12 mouse cellular contexts compared by ENCODE assay signal in genomic region chr4:32521361-32521740, GRCm38 (mm10).
A peak's percentile ranks its signal among the peaks of the same experiment; 100 is the strongest.
DNase-seq lines count a peak whose midpoint lies in the region; ATAC-seq lines count a peak whose summit lies in the region.
"Had no signal": no experiment of that assay in that cellular context is flagged by ENCODE, and none has a peak within 500 bp of the region (broad histone marks: within the 10 kb centered on the region; RNA-seq: fewer than 3 reads in every experiment).

No protein-coding gene starts in this region.

- H3K27ac ChIP-seq in forebrain, embryonic 10.5 days = peak overlapping the region; percentile 63
- no peak overlapping the region for H3K27ac ChIP-seq in forebrain, embryonic 16.5 days (ENCODE audit: low read length)
- 0 out of 2 replicates have a peak overlapping the region, but pooled peaks have one; percentile 48 for H3K27ac ChIP-seq in hindbrain, embryonic 11.5 days (ENCODE audit: low read depth, low read length)
- H3K27ac ChIP-seq in hindbrain, embryonic 13.5 days = no peak overlapping the region
- peak overlapping the region; percentile 68 for H3K27ac ChIP-seq in midbrain, embryonic 10.5 days (replicated peaks)
- H3K27ac ChIP-seq in midbrain, embryonic 15.5 days = no peak overlapping the region
- peak overlapping the region; percentile 12; the same call in 1 of the 2 replicates for H3K27ac ChIP-seq in stomach, embryonic 15.5 days
- H3K27ac ChIP-seq: liver, embryonic 13.5 days had no signal

- ATAC-seq in forebrain, embryonic 16.5 days = no peak
- no peak for ATAC-seq in hindbrain, embryonic 11.5 days (ENCODE audit: low FRiP score)
- no peak for ATAC-seq in hindbrain, embryonic 13.5 days (ENCODE audit: low FRiP score)
- ATAC-seq in midbrain, embryonic 15.5 days (replicated peaks) = no peak
- ATAC-seq in stomach, embryonic 15.5 days (ENCODE audit: insufficient read depth, low FRiP score, low read depth) = no peak

- H3K9me3 ChIP-seq in forebrain, embryonic 10.5 days = no peaks in the 10 kb centered on the region
- no peaks in the 10 kb centered on the region for H3K9me3 ChIP-seq in forebrain, embryonic 16.5 days (ENCODE audit: control insufficient read depth, low read length)
- no peaks in the 10 kb centered on the region for H3K9me3 ChIP-seq in hindbrain, embryonic 11.5 days (ENCODE audit: control insufficient read depth, low read length)
- no peaks in the 10 kb centered on the region for H3K9me3 ChIP-seq in hindbrain, embryonic 13.5 days
- no peaks in the 10 kb centered on the region for H3K9me3 ChIP-seq in midbrain, embryonic 10.5 days (replicated peaks)
- no peaks in the 10 kb centered on the region for H3K9me3 ChIP-seq in midbrain, embryonic 15.5 days
- H3K9me3 ChIP-seq in stomach, embryonic 15.5 days = no peaks in the 10 kb centered on the region
- H3K9me3 ChIP-seq: liver, embryonic 13.5 days had no signal

- H3K9ac ChIP-seq in forebrain, embryonic 16.5 days (replicated peaks; ENCODE audit: low read depth, low read length) = no peak overlapping the region
- no peak overlapping the region for H3K9ac ChIP-seq in hindbrain, embryonic 11.5 days (ENCODE audit: low read depth, low read length)
- no peak overlapping the region for H3K9ac ChIP-seq in hindbrain, embryonic 13.5 days
- no peak overlapping the region for H3K9ac ChIP-seq in midbrain, embryonic 15.5 days
- H3K9ac ChIP-seq in stomach, embryonic 15.5 days = no peak overlapping the region
- H3K9ac ChIP-seq: liver, embryonic 13.5 days had no signal

- H3K36me3 ChIP-seq in forebrain, embryonic 10.5 days (replicated peaks) = no peaks in the 10 kb centered on the region
- no peaks in the 10 kb centered on the region for H3K36me3 ChIP-seq in forebrain, embryonic 16.5 days (ENCODE audit: control insufficient read depth, insufficient read depth)
- no peaks in the 10 kb centered on the region for H3K36me3 ChIP-seq in hindbrain, embryonic 11.5 days (ENCODE audit: control insufficient read depth, insufficient read depth, low read length)
- no peaks in the 10 kb centered on the region for H3K36me3 ChIP-seq in hindbrain, embryonic 13.5 days
- H3K36me3 ChIP-seq in midbrain, embryonic 10.5 days = no peaks in the 10 kb centered on the region
- H3K36me3 ChIP-seq in midbrain, embryonic 15.5 days (replicated peaks) = no peaks in the 10 kb centered on the region
- no peaks in the 10 kb centered on the region for H3K36me3 ChIP-seq in stomach, embryonic 15.5 days
- H3K36me3 ChIP-seq: liver, embryonic 13.5 days had no signal

- H3K27me3 ChIP-seq in forebrain, embryonic 10.5 days (ENCODE audit: poor library complexity, severe bottlenecking) = no peaks in the 10 kb centered on the region
- H3K27me3 ChIP-seq in forebrain, embryonic 16.5 days (replicated peaks; ENCODE audit: control insufficient read depth, insufficient read depth, low read length) = no peaks in the 10 kb centered on the region
- no peaks in the 10 kb centered on the region for H3K27me3 ChIP-seq in hindbrain, embryonic 11.5 days (ENCODE audit: control insufficient read depth, insufficient read depth, low read length)
- H3K27me3 ChIP-seq in hindbrain, embryonic 13.5 days = no peaks in the 10 kb centered on the region
- no peaks in the 10 kb centered on the region for H3K27me3 ChIP-seq in midbrain, embryonic 10.5 days (ENCODE audit: low read depth, poor library complexity, severe bottlenecking)
- H3K27me3 ChIP-seq in midbrain, embryonic 15.5 days (replicated peaks) = no peaks in the 10 kb centered on the region
- H3K27me3 ChIP-seq in stomach, embryonic 15.5 days (replicated peaks) = no peaks in the 10 kb centered on the region
- H3K27me3 ChIP-seq: liver, embryonic 13.5 days had no signal

- 70% methylated on average over 6 of the region's 6 CpGs for WGBS in forebrain, embryonic 10.5 days
- WGBS in forebrain, embryonic 16.5 days = 39% methylated on average over 6 of the region's 6 CpGs
- 64% methylated on average over 6 of the region's 6 CpGs for WGBS in hindbrain, embryonic 11.5 days
- 70% methylated on average over 6 of the region's 6 CpGs for WGBS in hindbrain, embryonic 13.5 days
- WGBS in midbrain, embryonic 10.5 days = 73% methylated on average over 6 of the region's 6 CpGs
- WGBS in midbrain, embryonic 15.5 days = 70% methylated on average over 6 of the region's 6 CpGs
- 54% methylated on average over 6 of the region's 6 CpGs for WGBS in stomach, embryonic 15.5 days

- H3K4me3 ChIP-seq in forebrain, embryonic 10.5 days = no peak overlapping the region
- H3K4me3 ChIP-seq in forebrain, embryonic 16.5 days (replicated peaks; ENCODE audit: low read length) = no peak overlapping the region
- H3K4me3 ChIP-seq in hindbrain, embryonic 11.5 days (ENCODE audit: low read depth, low read length) = no peak overlapping the region
- no peak overlapping the region for H3K4me3 ChIP-seq in hindbrain, embryonic 13.5 days
- H3K4me3 ChIP-seq in midbrain, embryonic 10.5 days = no peak overlapping the region
- H3K4me3 ChIP-seq in midbrain, embryonic 15.5 days = no peak overlapping the region
- H3K4me3 ChIP-seq in stomach, embryonic 15.5 days (replicated peaks) = no peak overlapping the region
- H3K4me3 ChIP-seq: liver, embryonic 13.5 days had no signal

- DNase-seq in forebrain, embryonic 10.5 days (ENCODE audit: extremely low spot score, low spot score) = no peak
- DNase-seq in hindbrain, embryonic 11.5 days (ENCODE audit: low spot score) = no peak
- no peak for DNase-seq in midbrain, embryonic 10.5 days (ENCODE audit: low spot score)
- no peak for DNase-seq in adrenal gland, postnatal 14 days
- DNase-seq: cerebellum, adult 2 months; layer of hippocampus, postnatal 36 days; liver, embryonic 13.5 days; thymus, postnatal 4 days had no signal

- H3K4me2 ChIP-seq in forebrain, embryonic 16.5 days (ENCODE audit: low read length) = no peak overlapping the region
- no peak overlapping the region for H3K4me2 ChIP-seq in hindbrain, embryonic 11.5 days (replicated peaks; ENCODE audit: low read depth, low read length)
- H3K4me2 ChIP-seq in hindbrain, embryonic 13.5 days = no peak overlapping the region
- no peak overlapping the region for H3K4me2 ChIP-seq in midbrain, embryonic 15.5 days
- H3K4me2 ChIP-seq in stomach, embryonic 15.5 days = no peak overlapping the region
- H3K4me2 ChIP-seq: liver, embryonic 13.5 days had no signal

- H3K4me1 ChIP-seq in forebrain, embryonic 10.5 days = peaks cover 71% of the 10 kb centered on the region
- peaks cover 36% of the 10 kb centered on the region for H3K4me1 ChIP-seq in forebrain, embryonic 16.5 days (replicated peaks; ENCODE audit: control insufficient read depth, insufficient read depth, low read length)
- peaks cover 2% of the 10 kb centered on the region; the same call in 1 of the 2 replicates for H3K4me1 ChIP-seq in hindbrain, embryonic 11.5 days (replicated peaks; ENCODE audit: control insufficient read depth, insufficient read depth, low read length)
- H3K4me1 ChIP-seq in hindbrain, embryonic 13.5 days (replicated peaks) = peaks cover 66% of the 10 kb centered on the region
- peaks cover 72% of the 10 kb centered on the region for H3K4me1 ChIP-seq in midbrain, embryonic 10.5 days
- H3K4me1 ChIP-seq in midbrain, embryonic 15.5 days = peaks cover 13% of the 10 kb centered on the region
- peaks cover 21% of the 10 kb centered on the region; the same call in 1 of the 2 replicates for H3K4me1 ChIP-seq in stomach, embryonic 15.5 days

Comparison
In these comparisons a context has a peak if more than half of its experiments do, and no peak if none do; other contexts are left out.
1. H3K27ac ChIP-seq: peak in forebrain, embryonic 10.5 days (single experiment), hindbrain, embryonic 11.5 days (single experiment), midbrain, embryonic 10.5 days (single experiment) and stomach, embryonic 15.5 days (single experiment); none in forebrain, embryonic 16.5 days (single experiment), hindbrain, embryonic 13.5 days (single experiment) and midbrain, embryonic 15.5 days (single experiment).